Mouse (Mus musculus): Measurements from ENCODE around the gene Aida. TPM values are rescaled to one million over a fixed set of nuclear protein-coding genes. Genes with fewer than 3 reads are reported as not detected.
"Not testable (repeated sequence)": the region's sequence is repeated elsewhere in the genome, so short reads cannot be mapped to it uniquely, and the experiment has no call there.

Aida gene
- 51.3 and 53.4 TPM in 2 replicates for total RNA-seq (2021)
- long read RNA-seq, experiment 1, full-length matches to known transcripts, result 11 of 14 reads
- long read RNA-seq, experiment 1, partial matches to known transcripts, result 0 of 14 reads
- long read RNA-seq, experiment 1, other reads (novel, unspliced or antisense), result 3 of 14 reads
- long read RNA-seq, experiment 2, full-length matches to known transcripts, result 8 of 13 reads
- long read RNA-seq, experiment 2, partial matches to known transcripts, result 1 of 13 reads
- long read RNA-seq, experiment 2, other reads (novel, unspliced or antisense), result 4 of 13 reads

- peak; percentile 71 for DNase-seq
Measured at GRCm38 (mm10) chr1:183296465-183296864, at the start of gene Aida. Gene Aida (plus strand): TSS chr1:183296590.

GRCm38 (mm10) chr1:183248144-183248543 is 48.2 kb upstream of the Aida start:
- DNase-seq, result no peak

GRCm38 (mm10) chr1:183250612-183251011 is 45.8 kb upstream of the Aida start:
- DNase-seq, result no peak

- DNase-seq, result no peak
Measured at GRCm38 (mm10) chr1:183251818-183252217, 44.6 kb upstream of the Aida start.

- no peak for DNase-seq
Measured at GRCm38 (mm10) chr1:183252574-183252973, 43.8 kb upstream of the Aida start.

- no peak for DNase-seq
Measured at GRCm38 (mm10) chr1:183264145-183265008, 32.0 kb upstream of the Aida start.

GRCm38 (mm10) chr1:183265921-183266467 is 30.4 kb upstream of the Aida start:
- no peak for DNase-seq

- no peak for DNase-seq
Measured at GRCm38 (mm10) chr1:183267666-183268065, 28.7 kb upstream of the Aida start.

- DNase-seq, result no peak
Measured at GRCm38 (mm10) chr1:183272867-183273818, 23.2 kb upstream of the Aida start.

- no peak for DNase-seq
Measured at GRCm38 (mm10) chr1:183274385-183274784, 22.0 kb upstream of the Aida start.

- no peak for DNase-seq
Measured at GRCm38 (mm10) chr1:183275763-183276162, 20.6 kb upstream of the Aida start.

- no peak for DNase-seq
Measured at GRCm38 (mm10) chr1:183288351-183288750, 8.0 kb upstream of the Aida start.

- no peak for DNase-seq
Measured at GRCm38 (mm10) chr1:183289576-183289975, 6.8 kb upstream of the Aida start.

- DNase-seq, result peak; percentile 98
Measured at GRCm38 (mm10) chr1:183296877-183297383, 540 bp downstream of the Aida start, which contains the start of gene Brox. Gene Brox (minus strand): TSS chr1:183297269.

- no peak for DNase-seq
Measured at GRCm38 (mm10) chr1:183297473-183297885, 1.1 kb downstream of the Aida start.

- DNase-seq, result peak; percentile 54
Measured at GRCm38 (mm10) chr1:183297886-183298489, 1.6 kb downstream of the Aida start.

- peak; percentile 85 for DNase-seq
Measured at GRCm38 (mm10) chr1:183299161-183299560, 2.8 kb downstream of the Aida start.

GRCm38 (mm10) chr1:183307555-183307954 is 11.2 kb downstream of the Aida start:
- DNase-seq, result no peak

GRCm38 (mm10) chr1:183308476-183308875 is 12.1 kb downstream of the Aida start:
- no peak for DNase-seq

- not testable (repeated sequence) for DNase-seq
Measured at GRCm38 (mm10) chr1:183309601-183310000, 13.2 kb downstream of the Aida start.

GRCm38 (mm10) chr1:183312076-183312475 is 15.7 kb downstream of the Aida start:
- DNase-seq, result no peak

All from adrenal gland, postnatal 14 days (tissue).